ENCODE assay signal across 17 mouse cellular contexts in genomic region chr19:32831286-32831685, GRCm38 (mm10).
DNase-seq lines count a peak whose midpoint lies in the region; TF ChIP-seq lines count a peak whose summit lies in the region.
"Had no signal": no experiment of that assay in that cellular context is flagged by ENCODE, and none has a peak within 500 bp of the region (broad histone marks: within the 10 kb centered on the region; RNA-seq: fewer than 3 reads in every experiment).

No protein-coding gene starts in this region.

- H3K4me3 ChIP-seq in embryonic fibroblast, embryonic 13.5 days (ENCODE audit: insufficient read depth, low read length) = no peak overlapping the region
- no peak overlapping the region for H3K4me3 ChIP-seq in embryonic facial prominence, embryonic 10.5 days
- no peak overlapping the region for H3K4me3 ChIP-seq in thymus, adult 2 months (ENCODE audit: control insufficient read depth, insufficient read depth, low read length)
- H3K4me3 ChIP-seq: embryonic facial prominence, embryonic 15.5 days; forebrain, embryonic 12.5 days; heart, adult 2 months; heart, embryonic 15.5 days; hindbrain, embryonic 13.5 days had no signal

- TF ChIP-seq POLR2A in embryonic fibroblast, embryonic 13.5 days (IDR thresholded peaks at IDR 0.05; ENCODE audit: low read depth, low read length) = no peak
- TF ChIP-seq POLR2A in thymus, adult 2 months (IDR thresholded peaks at IDR 0.05; ENCODE audit: control insufficient read depth, extremely low read depth, insufficient read depth, low read length, poor library complexity) = no peak

- H3K27ac ChIP-seq in embryonic fibroblast, embryonic 13.5 days (ENCODE audit: insufficient read depth, low read length) = peak overlapping the region; percentile 55
- H3K27ac ChIP-seq in embryonic facial prominence, embryonic 10.5 days (replicated peaks) = no peak overlapping the region
- no peak overlapping the region for H3K27ac ChIP-seq in thymus, adult 2 months (ENCODE audit: control insufficient read depth, insufficient read depth, low read length)
- H3K27ac ChIP-seq: embryonic facial prominence, embryonic 15.5 days; forebrain, embryonic 12.5 days; heart, adult 2 months; heart, embryonic 15.5 days; hindbrain, embryonic 13.5 days; hindbrain, postnatal 0 days had no signal

- H3K27me3 ChIP-seq in embryonic facial prominence, embryonic 10.5 days (replicated peaks; ENCODE audit: low read depth, poor library complexity, severe bottlenecking) = no peaks in the 10 kb centered on the region
- no peaks in the 10 kb centered on the region for H3K27me3 ChIP-seq in thymus, adult 2 months (ENCODE audit: control insufficient read depth, insufficient read depth, low read length)
- H3K27me3 ChIP-seq: embryonic facial prominence, embryonic 15.5 days; forebrain, embryonic 12.5 days; heart, embryonic 15.5 days; hindbrain, embryonic 13.5 days had no signal

- no peaks in the 10 kb centered on the region for H3K36me3 ChIP-seq in embryonic facial prominence, embryonic 10.5 days (replicated peaks)
- no peaks in the 10 kb centered on the region for H3K36me3 ChIP-seq in thymus, adult 2 months (ENCODE audit: control insufficient read depth, insufficient read depth, low read length)
- H3K36me3 ChIP-seq: embryonic facial prominence, embryonic 15.5 days; heart, embryonic 15.5 days; hindbrain, embryonic 13.5 days had no signal

- no peak for TF ChIP-seq CTCF in embryonic fibroblast, embryonic 13.5 days (IDR thresholded peaks at IDR 0.05; ENCODE audit: borderline replicate concordance, insufficient read depth, low read length)
- TF ChIP-seq CTCF in thymus, adult 2 months (IDR thresholded peaks at IDR 0.05; ENCODE audit: borderline replicate concordance, control insufficient read depth, extremely low read depth, insufficient read depth, low read length, poor library complexity) = no peak

- peak; percentile 31 to 43 for DNase-seq in cerebellum, postnatal 10 days
- DNase-seq in cerebellum, adult 8-10 months = no peak
- peak; percentile 39 for DNase-seq in testis, postnatal 10 days (ENCODE audit: low spot score)
- no peak for DNase-seq in testis, postnatal 14 days (ENCODE audit: low spot score)
- DNase-seq in embryonic facial prominence, embryonic 10.5 days (ENCODE audit: low spot score) = no peak
- DNase-seq in thymus, adult 2 months = no peak
- DNase-seq: adrenal gland, postnatal 10 days; cerebellum, adult 18-20 months; gastrocnemius, postnatal 14 days; heart, postnatal 14 days had no signal

- 92% methylated on average over 4 of the region's 4 CpGs for WGBS in embryonic facial prominence, embryonic 10.5 days
- 98% methylated on average over 4 of the region's 4 CpGs for WGBS in thymus, adult 2 months

- H3K9me3 ChIP-seq in embryonic facial prominence, embryonic 10.5 days = no peaks in the 10 kb centered on the region
- H3K9me3 ChIP-seq: embryonic facial prominence, embryonic 15.5 days; forebrain, embryonic 12.5 days; heart, embryonic 15.5 days; hindbrain, embryonic 13.5 days had no signal

- no peaks in the 10 kb centered on the region for H3K4me1 ChIP-seq in embryonic fibroblast, embryonic 13.5 days (ENCODE audit: control insufficient read depth, insufficient read depth, low read length)
- no peaks in the 10 kb centered on the region for H3K4me1 ChIP-seq in embryonic facial prominence, embryonic 10.5 days
- H3K4me1 ChIP-seq in thymus, adult 2 months (replicated peaks; ENCODE audit: control insufficient read depth, insufficient read depth, low read length) = peaks cover 1% of the 10 kb centered on the region; the same call in 1 of the 2 replicates
- H3K4me1 ChIP-seq: embryonic facial prominence, embryonic 15.5 days; forebrain, embryonic 12.5 days; heart, embryonic 15.5 days; hindbrain, embryonic 13.5 days had no signal

Comparison
In these comparisons a context has a peak if more than half of its experiments do, and no peak if none do; other contexts are left out.
1. DNase-seq: peak in cerebellum, postnatal 10 days (2 of 2) and testis, postnatal 10 days (single experiment); none in cerebellum, adult 8-10 months (single experiment), testis, postnatal 14 days (single experiment), embryonic facial prominence, embryonic 10.5 days (single experiment) and thymus, adult 2 months (single experiment).